Mouse (Mus musculus): ENCODE measurements around the gene Gm14180. TPM values are rescaled to one million over a fixed set of nuclear protein-coding genes. Genes with fewer than 3 reads are reported as not detected.
"Not testable (repeated sequence)": the region's sequence is repeated elsewhere in the genome, so short reads cannot be mapped to it uniquely, and the experiment has no call there.

Gm14180 gene
- polyA plus RNA-seq, 1 experiment from 2014 or later, result not detected

DNA sequence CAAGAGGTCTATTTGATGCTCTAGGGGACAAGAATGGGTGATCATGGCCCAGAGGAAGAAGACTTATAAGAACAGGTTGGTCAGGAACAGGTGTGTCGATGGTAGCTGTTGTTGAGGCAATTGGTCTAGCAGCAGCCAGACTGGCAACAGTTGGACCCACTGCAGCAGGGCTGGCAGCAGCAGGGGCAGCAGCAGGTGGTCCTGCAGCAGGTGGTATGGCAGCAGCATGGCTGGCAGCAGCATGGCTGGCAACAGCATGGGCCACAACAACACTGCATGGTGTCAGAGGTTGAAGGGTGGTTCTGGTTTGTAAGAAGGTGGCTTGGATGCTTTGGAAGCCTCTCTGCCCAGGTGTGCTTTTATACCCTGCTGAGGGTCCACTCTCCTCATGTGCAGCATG lies 43.6 kb downstream of the Gm14180 start, which contains the start of gene Gm14190:
Gene Gm14190, minus strand, starts transcription at position 278 of the 400 bp plus-strand sequence.
- Histone ChIP-seq H3K9me3 (ENCODE audit: control insufficient read depth, low read length) (no peaks in the 10 kb centered on the region), H3K4me1 (replicated peaks; ENCODE audit: control insufficient read depth, insufficient read depth, low read length) (no peaks in the 10 kb centered on the region), H3K27ac (ENCODE audit: low read depth, low read length) (no peak within 1 kb of the TSS), H3K4me3 (ENCODE audit: low read depth, low read length) (no peak within 1 kb of the TSS), H3K4me2 (replicated peaks; ENCODE audit: low read depth, low read length) (no peak within 1 kb of the TSS), H3K36me3 (ENCODE audit: control insufficient read depth, insufficient read depth, low read length) (no peaks in the 10 kb centered on the region), H3K27me3 (ENCODE audit: control insufficient read depth, insufficient read depth, low read length) (no peaks in the 10 kb centered on the region), H3K9ac (ENCODE audit: low read depth, low read length) (no peak within 1 kb of the TSS)
- 70% methylated on average over 1 of the region's 1 CpGs for WGBS
- DNase-seq (ENCODE audit: low spot score) (no peak), ATAC-seq (ENCODE audit: low FRiP score) (no peak)

DNA sequence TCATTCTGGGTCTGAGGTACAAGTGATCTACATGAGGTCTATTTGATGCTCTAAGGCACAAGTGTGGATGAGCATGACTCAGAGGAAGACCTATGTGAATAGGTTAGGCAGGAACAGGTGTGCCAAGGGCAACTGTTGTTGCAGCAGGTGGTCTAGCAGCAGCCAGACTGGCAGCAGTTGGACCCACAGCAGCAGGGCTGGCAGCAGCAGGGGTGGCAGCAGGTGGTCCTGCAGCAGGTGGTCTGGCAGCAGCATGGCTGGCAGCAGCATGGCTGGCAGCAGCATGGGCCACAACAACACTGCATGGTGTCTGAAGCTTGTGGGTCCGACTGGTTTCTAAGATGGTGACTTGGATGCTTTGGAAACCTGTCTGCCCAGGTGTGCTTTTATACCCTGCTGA lies 48.9 kb downstream of the Gm14180 start:
- not testable (repeated sequence) for H3K27ac ChIP-seq (ENCODE audit: low read depth, low read length); H3K4me3 ChIP-seq (ENCODE audit: low read depth, low read length); H3K9me3 ChIP-seq (ENCODE audit: control insufficient read depth, low read length); H3K4me2 ChIP-seq (replicated peaks; ENCODE audit: low read depth, low read length); ATAC-seq (ENCODE audit: low FRiP score); H3K9ac ChIP-seq (ENCODE audit: low read depth, low read length); DNase-seq (ENCODE audit: low spot score); H3K27me3 ChIP-seq (ENCODE audit: control insufficient read depth, insufficient read depth, low read length); H3K36me3 ChIP-seq (ENCODE audit: control insufficient read depth, insufficient read depth, low read length); H3K4me1 ChIP-seq (replicated peaks; ENCODE audit: control insufficient read depth, insufficient read depth, low read length)
- 79% methylated on average over 1 of the region's 1 CpGs for WGBS

Other genes with a start within 250 kb of the Gm14180 start
- gene Krt23, start 241.2 kb downstream of the Gm14180 start, polyA plus RNA-seq (2014; fragmentation: Nextera tagmentation; extraction: Ambion mirVana), result not detected in 2 replicates
- not detected in 2 replicates for gene Krt39, start 213.0 kb downstream of the Gm14180 start, polyA plus RNA-seq (2014; fragmentation: Nextera tagmentation; extraction: Ambion mirVana)
- gene Krt40, start 191.1 kb downstream of the Gm14180 start, polyA plus RNA-seq (2014; fragmentation: Nextera tagmentation; extraction: Ambion mirVana), result not detected in 2 replicates
- not detected in 2 replicates for gene Krtap3-3, start 183.4 kb downstream of the Gm14180 start, polyA plus RNA-seq (2014; fragmentation: Nextera tagmentation; extraction: Ambion mirVana)
- not detected in 2 replicates for gene Krtap3-2, start 177.4 kb downstream of the Gm14180 start, polyA plus RNA-seq (2014; fragmentation: Nextera tagmentation; extraction: Ambion mirVana)
- gene Gm11939, start 174.8 kb downstream of the Gm14180 start, polyA plus RNA-seq (2014; fragmentation: Nextera tagmentation; extraction: Ambion mirVana), result not detected in 2 replicates
- not detected in 2 replicates for gene Krtap3-1, start 167.7 kb downstream of the Gm14180 start, polyA plus RNA-seq (2014; fragmentation: Nextera tagmentation; extraction: Ambion mirVana)
- gene Krtap1-5, start 153.3 kb downstream of the Gm14180 start, polyA plus RNA-seq (2014; fragmentation: Nextera tagmentation; extraction: Ambion mirVana), result not detected in 2 replicates
- not detected in 2 replicates for gene Krtap1-4, start 150.6 kb downstream of the Gm14180 start, polyA plus RNA-seq (2014; fragmentation: Nextera tagmentation; extraction: Ambion mirVana)
- not detected in 2 replicates for gene Krtap1-3, start 143.0 kb downstream of the Gm14180 start, polyA plus RNA-seq (2014; fragmentation: Nextera tagmentation; extraction: Ambion mirVana)
- gene Krtap9-3, start 136.2 kb downstream of the Gm14180 start, polyA plus RNA-seq (2014; fragmentation: Nextera tagmentation; extraction: Ambion mirVana), result not detected in 2 replicates
- not detected in 2 replicates for gene Gm11938, start 131.0 kb downstream of the Gm14180 start, polyA plus RNA-seq (2014; fragmentation: Nextera tagmentation; extraction: Ambion mirVana)
- not detected in 2 replicates for gene Gm11937, start 124.1 kb downstream of the Gm14180 start, polyA plus RNA-seq (2014; fragmentation: Nextera tagmentation; extraction: Ambion mirVana)
- not detected in 2 replicates for gene Krtap2-4, start 119.4 kb downstream of the Gm14180 start, polyA plus RNA-seq (2014; fragmentation: Nextera tagmentation; extraction: Ambion mirVana)
- gene Gm11562, start 113.9 kb downstream of the Gm14180 start, polyA plus RNA-seq (2014; fragmentation: Nextera tagmentation; extraction: Ambion mirVana), result not detected in 2 replicates
- not detected in 2 replicates for gene Krtap4-1, start 106.1 kb downstream of the Gm14180 start, polyA plus RNA-seq (2014; fragmentation: Nextera tagmentation; extraction: Ambion mirVana)
- not detected in 2 replicates for gene Krtap4-2, start 99.2 kb downstream of the Gm14180 start, polyA plus RNA-seq (2014; fragmentation: Nextera tagmentation; extraction: Ambion mirVana)
- gene Krtap4-7, start 90.2 kb downstream of the Gm14180 start, polyA plus RNA-seq (2014; fragmentation: Nextera tagmentation; extraction: Ambion mirVana), result not detected in 2 replicates
- not detected in 2 replicates for gene Gm11555, start 84.1 kb downstream of the Gm14180 start, polyA plus RNA-seq (2014; fragmentation: Nextera tagmentation; extraction: Ambion mirVana)
- not detected in 2 replicates for gene Gm11563, start 75.3 kb downstream of the Gm14180 start, polyA plus RNA-seq (2014; fragmentation: Nextera tagmentation; extraction: Ambion mirVana)
- gene Krtap4-6, start 68.3 kb downstream of the Gm14180 start, polyA plus RNA-seq (2014; fragmentation: Nextera tagmentation; extraction: Ambion mirVana), result not detected in 2 replicates
- gene Gm14190, start 43.5 kb downstream of the Gm14180 start, polyA plus RNA-seq (2014; fragmentation: Nextera tagmentation; extraction: Ambion mirVana), result not detected in 2 replicates
- not detected in 2 replicates for gene Gm11595, start 38.6 kb upstream of the Gm14180 start, polyA plus RNA-seq (2014; fragmentation: Nextera tagmentation; extraction: Ambion mirVana)
- gene Krtap4-8, start 46.4 kb upstream of the Gm14180 start, polyA plus RNA-seq (2014; fragmentation: Nextera tagmentation; extraction: Ambion mirVana), result not detected in 2 replicates
- gene Krtap4-9, start 50.9 kb upstream of the Gm14180 start, polyA plus RNA-seq (2014; fragmentation: Nextera tagmentation; extraction: Ambion mirVana), result not detected in 2 replicates
- gene Gm11596, start 59.2 kb upstream of the Gm14180 start, polyA plus RNA-seq (2014; fragmentation: Nextera tagmentation; extraction: Ambion mirVana), result not detected in 2 replicates
- not detected in 2 replicates for gene Gm11569, start 64.6 kb upstream of the Gm14180 start, polyA plus RNA-seq (2014; fragmentation: Nextera tagmentation; extraction: Ambion mirVana)
- gene Gm11554, start 70.2 kb upstream of the Gm14180 start, polyA plus RNA-seq (2014; fragmentation: Nextera tagmentation; extraction: Ambion mirVana), result not detected in 2 replicates
- not detected in 2 replicates for gene Krtap4-13, start 75.6 kb upstream of the Gm14180 start, polyA plus RNA-seq (2014; fragmentation: Nextera tagmentation; extraction: Ambion mirVana)
- gene Gm11564, start 81.4 kb upstream of the Gm14180 start, polyA plus RNA-seq (2014; fragmentation: Nextera tagmentation; extraction: Ambion mirVana), result not detected in 2 replicates
- not detected in 2 replicates for gene 2300003K06Rik, start 103.8 kb upstream of the Gm14180 start, polyA plus RNA-seq (2014; fragmentation: Nextera tagmentation; extraction: Ambion mirVana)
- gene Krtap4-16, start 117.3 kb upstream of the Gm14180 start, polyA plus RNA-seq (2014; fragmentation: Nextera tagmentation; extraction: Ambion mirVana), result not detected in 2 replicates
- gene Gm11568, start 123.6 kb upstream of the Gm14180 start, polyA plus RNA-seq (2014; fragmentation: Nextera tagmentation; extraction: Ambion mirVana), result not detected in 2 replicates
- not detected in 2 replicates for gene Gm11559, start 130.2 kb upstream of the Gm14180 start, polyA plus RNA-seq (2014; fragmentation: Nextera tagmentation; extraction: Ambion mirVana)
- not detected in 2 replicates for gene Krtap9-1, start 139.1 kb upstream of the Gm14180 start, polyA plus RNA-seq (2014; fragmentation: Nextera tagmentation; extraction: Ambion mirVana)
- not detected in 2 replicates for gene Gm11567, start 144.9 kb upstream of the Gm14180 start, polyA plus RNA-seq (2014; fragmentation: Nextera tagmentation; extraction: Ambion mirVana)
- gene Krtap31-1, start 173.6 kb upstream of the Gm14180 start, polyA plus RNA-seq (2014; fragmentation: Nextera tagmentation; extraction: Ambion mirVana), result not detected in 2 replicates
- not detected in 2 replicates for gene Gm11565, start 180.5 kb upstream of the Gm14180 start, polyA plus RNA-seq (2014; fragmentation: Nextera tagmentation; extraction: Ambion mirVana)
- gene Krtap31-2, start 202.0 kb upstream of the Gm14180 start, polyA plus RNA-seq (2014; fragmentation: Nextera tagmentation; extraction: Ambion mirVana), result not detected in 2 replicates
- gene Krtap9-5, start 214.2 kb upstream of the Gm14180 start, polyA plus RNA-seq (2014; fragmentation: Nextera tagmentation; extraction: Ambion mirVana), result not detected in 2 replicates
- not detected in 2 replicates for gene Krtap29-1, start 244.8 kb upstream of the Gm14180 start, polyA plus RNA-seq (2014; fragmentation: Nextera tagmentation; extraction: Ambion mirVana)